Mouse (Mus musculus) liver, adult 2 months (tissue): ENCODE results near the gene Fam173a. TPM values are rescaled to one million over a fixed set of nuclear protein-coding genes. Genes with fewer than 3 reads are reported as not detected.
A peak's percentile ranks its signal among the peaks of the same experiment; 100 is the strongest.

Experiments
- DNase-seq: peaks from one replicate; pipeline ENCODE4 v3.0.0-alpha.2; 2011; ENCODE audit warnings: low read depth, low spot score; ENCODE audit errors: extremely low read depth
- H3K27ac ChIP-seq: fragments of 200-500 bp; replicated peaks from 2 replicates; pipeline ENCODE4 v1.5.1; 2012; ENCODE audit warnings: low read depth, mild to moderate bottlenecking, control low read depth, inconsistent platforms, low read length; ENCODE audit not compliant: insufficient read depth
- H3K27me3 ChIP-seq: fragments of 200-500 bp; 2 replicates; pipeline ENCODE4 v1.6.1; 2012; ENCODE audit warnings: mild to moderate bottlenecking, moderate library complexity, low read length, inconsistent platforms; ENCODE audit not compliant: control insufficient read depth, insufficient read depth
- H3K36me3 ChIP-seq: fragments of 200-500 bp; 2 replicates; pipeline ENCODE4 v1.6.1; 2012; ENCODE audit warnings: low read length, inconsistent platforms; ENCODE audit not compliant: control insufficient read depth, insufficient read depth
- H3K4me1 ChIP-seq: fragments of 200-500 bp; 2 replicates; pipeline ENCODE4 v1.6.1; 2011; ENCODE audit warnings: low read length; ENCODE audit not compliant: control insufficient read depth, insufficient read depth
- H3K4me3 ChIP-seq: fragments of 200-500 bp; 2 replicates; pipeline ENCODE4 v1.5.1; 2011; ENCODE audit warnings: low read depth, mild to moderate bottlenecking, control low read depth, low read length, moderate library complexity; ENCODE audit not compliant: insufficient read depth
- H3K79me2 ChIP-seq: fragments of 200-500 bp; 2 replicates; pipeline ENCODE4 v1.6.1; 2012; ENCODE audit warnings: inconsistent platforms, mild to moderate bottlenecking, low read length, moderate library complexity; ENCODE audit not compliant: control insufficient read depth, insufficient read depth
- H3K9ac ChIP-seq: fragments of 200-500 bp; 2 replicates; pipeline ENCODE4 v1.6.1; 2012; ENCODE audit warnings: low read depth, mild to moderate bottlenecking, control low read depth, inconsistent platforms, low read length
- CTCF ChIP-seq: fragments of 200-500 bp; IDR thresholded peaks from 2 replicates; pipeline ENCODE4 v1.5.1; 2011; ENCODE audit warnings: low read depth, low read length, control low read depth
- POLR2A ChIP-seq: fragments of 200-500 bp; IDR thresholded peaks from 2 replicates; pipeline ENCODE4 v1.6.1; 2011; ENCODE audit warnings: low read length, control low read depth; ENCODE audit not compliant: insufficient read depth; ENCODE audit errors: extremely low read depth
- WGBS: fragments of 180-500 bp; shearing (Covaris S2); methylation state at CpG from one replicate; pipeline ENCODE4 v1.1.7; 2018; 5-methylcytosine and 5-hydroxymethylcytosine counted together
- polyA plus RNA-seq: library from polyadenylated mRNA; depleted of rRNA; stranded (reverse); fragments of >200 nt; gene quantifications from 2 replicates; pipeline ENCODE4 v1.2.3, GENCODE M21; 2012
- total RNA-seq: library from RNA; depleted of rRNA; stranded (reverse); fragments of >200 nt; gene quantifications from 2 replicates; pipeline ENCODE4 v1.2.3, GENCODE M21; 2014

The Fam173a gene
- total and polyA plus RNA-seq, 2 experiments: 69.3 to 106 TPM

DNA sequence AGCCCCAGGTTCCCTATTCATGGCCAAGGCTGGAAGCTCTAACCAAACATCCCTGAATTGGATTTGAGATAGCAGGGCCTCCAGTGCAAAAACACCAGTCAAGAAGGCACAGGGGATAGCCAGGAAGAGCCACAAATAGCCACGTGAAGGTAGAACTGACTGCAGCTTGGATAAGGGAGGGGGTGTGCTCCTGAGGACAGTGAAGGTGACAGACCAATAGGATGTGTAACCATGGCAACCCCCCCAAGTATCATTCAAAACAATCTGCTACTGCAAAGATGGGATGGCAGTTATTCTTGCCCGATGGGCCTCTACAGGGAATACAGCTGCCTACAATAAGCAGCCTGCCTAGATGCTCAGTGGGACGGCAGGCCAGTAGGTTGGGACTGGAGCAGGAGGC lies 44.8 kb upstream of the Fam173a start:
- no peak for DNase-seq
- no peaks in the 10 kb centered on the region for H3K27me3 ChIP-seq
- H3K4me1 ChIP-seq: peaks cover 50% of the 10 kb centered on the region
- no peak overlapping the region for H3K4me3 ChIP-seq
- 0 out of 2 replicates have a peak, but pooled peaks cover 2% of the 10 kb centered on the region for H3K36me3 ChIP-seq
- WGBS: 64% methylated on average over 3 of the region's 3 CpGs
- no peak overlapping the region for H3K9ac ChIP-seq
- peaks cover 12% of the 10 kb centered on the region for H3K79me2 ChIP-seq
- TF ChIP-seq CTCF (no peak), POLR2A (no peak)
- 0 out of 2 replicates have a peak overlapping the region, but pooled peaks have one; percentile 6 for H3K27ac ChIP-seq

GRCm38 (mm10) chr17:25837076-25837410 lies 44.3 kb upstream of the Fam173a start, which contains the start of gene Rhbdl1:
Gene Rhbdl1 (minus strand): TSS chr17:25837295.
- no peaks in the 10 kb centered on the region for H3K27me3 ChIP-seq
- no peak for TF ChIP-seq CTCF
- 0 out of 2 replicates have a peak, but pooled peaks have one; percentile 24 for TF ChIP-seq POLR2A
- H3K27ac ChIP-seq: peak within 1 kb of the TSS; percentile 33
- H3K4me3 ChIP-seq: peak within 1 kb of the TSS; percentile 40; the same call in 1 of the 2 replicates
- peaks cover 12% of the 10 kb centered on the region for H3K79me2 ChIP-seq
- 0 out of 2 replicates have a peak, but pooled peaks cover 2% of the 10 kb centered on the region for H3K36me3 ChIP-seq
- H3K4me1 ChIP-seq: peaks cover 50% of the 10 kb centered on the region
- 19% methylated on average over 29 of the region's 29 CpGs for WGBS
- H3K9ac ChIP-seq: peak within 1 kb of the TSS; percentile 61
- DNase-seq: peak; percentile 53

GRCm38 (mm10) chr17:25836397-25837075 lies 43.8 kb upstream of the Fam173a start:
- H3K79me2 ChIP-seq: peaks cover 16% of the 10 kb centered on the region
- H3K9ac ChIP-seq: peak overlapping the region; percentile 61
- peaks cover 55% of the 10 kb centered on the region for H3K4me1 ChIP-seq
- peak; percentile 70 for DNase-seq
- peak overlapping the region; percentile 40; the same call in 1 of the 2 replicates for H3K4me3 ChIP-seq
- peak overlapping the region; percentile 33 for H3K27ac ChIP-seq
- TF ChIP-seq POLR2A: no peak
- TF ChIP-seq CTCF: no peak
- H3K27me3 ChIP-seq: no peaks in the 10 kb centered on the region
- WGBS: 21% methylated on average over 23 of the region's 23 CpGs
- H3K36me3 ChIP-seq: no peaks in the 10 kb centered on the region

DNA sequence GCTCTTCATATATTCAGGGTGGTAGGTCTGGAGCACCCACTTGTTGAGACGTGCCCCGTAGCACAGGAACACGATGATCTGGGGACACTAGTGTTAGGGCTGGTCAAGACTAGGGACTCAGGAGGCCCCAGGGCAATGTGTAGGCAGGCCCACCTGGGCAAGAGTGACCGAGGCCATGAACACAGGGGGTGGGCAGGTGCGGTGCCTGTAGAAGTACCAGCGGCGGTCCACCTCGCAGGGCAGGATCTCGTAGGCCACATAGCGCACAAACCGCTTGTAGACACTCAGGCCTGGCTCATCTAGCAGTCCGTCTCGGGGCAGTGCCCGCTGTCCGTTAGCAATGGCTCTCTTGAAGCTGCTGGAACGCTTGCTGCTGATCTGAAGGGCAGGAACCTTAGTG lies 43.1 kb upstream of the Fam173a start:
- Histone ChIP-seq H3K27me3 (no peaks in the 10 kb centered on the region), H3K4me1 (peaks cover 61% of the 10 kb centered on the region), H3K79me2 (peaks cover 22% of the 10 kb centered on the region), H3K27ac (peak overlapping the region; percentile 33), H3K9ac (peak overlapping the region; percentile 61), H3K4me3 (peak overlapping the region; percentile 7; the same call in 1 of the 2 replicates), H3K36me3 (no peaks in the 10 kb centered on the region)
- DNase-seq: no peak
- 78% methylated on average over 16 of the region's 16 CpGs for WGBS
- TF ChIP-seq CTCF (no peak), POLR2A (no peak)

- peaks cover 65% of the 10 kb centered on the region for H3K4me1 ChIP-seq
- TF ChIP-seq POLR2A (0 out of 2 replicates have a peak, but pooled peaks have one; percentile 12), CTCF (no peak)
- H3K36me3 ChIP-seq: 0 out of 2 replicates have a peak, but pooled peaks cover 2% of the 10 kb centered on the region
- H3K79me2 ChIP-seq: peaks cover 26% of the 10 kb centered on the region
- H3K27me3 ChIP-seq: no peaks in the 10 kb centered on the region
- H3K27ac ChIP-seq: no peak overlapping the region
- no peak for DNase-seq
- WGBS: 78% methylated on average over 7 of the region's 7 CpGs
- H3K4me3 ChIP-seq: peak overlapping the region; percentile 5; the same call in 1 of the 2 replicates
- H3K9ac ChIP-seq: peak overlapping the region; percentile 64; the same call in 1 of the 2 replicates
These were observed 42.6 kb upstream of the Fam173a start for GRCm38 (mm10) chr17:25835301-25835700.

- Histone ChIP-seq H3K27me3 (no peaks in the 10 kb centered on the region), H3K9ac (peak overlapping the region; percentile 64), H3K27ac (peak overlapping the region; percentile 97), H3K79me2 (peaks cover 26% of the 10 kb centered on the region), H3K4me3 (peak overlapping the region; percentile 75), H3K36me3 (0 out of 2 replicates have a peak, but pooled peaks cover 4% of the 10 kb centered on the region), H3K4me1 (peaks cover 62% of the 10 kb centered on the region)
- DNase-seq: no peak
- no peak for TF ChIP-seq CTCF
- TF ChIP-seq POLR2A: no peak
- WGBS: 52% methylated on average over 12 of the region's 12 CpGs
These were observed 42.0 kb upstream of the Fam173a start for GRCm38 (mm10) chr17:25834595-25835222.
